Mouse (Mus musculus): ENCODE measurements around the gene Mrpl34. TPM values are rescaled to one million over a fixed set of nuclear protein-coding genes. Genes with fewer than 3 reads are reported as not detected.

Mrpl34 gene
- total and polyA plus RNA-seq, 3 experiments = 143 to 196 TPM; not detected in 1

DNA sequence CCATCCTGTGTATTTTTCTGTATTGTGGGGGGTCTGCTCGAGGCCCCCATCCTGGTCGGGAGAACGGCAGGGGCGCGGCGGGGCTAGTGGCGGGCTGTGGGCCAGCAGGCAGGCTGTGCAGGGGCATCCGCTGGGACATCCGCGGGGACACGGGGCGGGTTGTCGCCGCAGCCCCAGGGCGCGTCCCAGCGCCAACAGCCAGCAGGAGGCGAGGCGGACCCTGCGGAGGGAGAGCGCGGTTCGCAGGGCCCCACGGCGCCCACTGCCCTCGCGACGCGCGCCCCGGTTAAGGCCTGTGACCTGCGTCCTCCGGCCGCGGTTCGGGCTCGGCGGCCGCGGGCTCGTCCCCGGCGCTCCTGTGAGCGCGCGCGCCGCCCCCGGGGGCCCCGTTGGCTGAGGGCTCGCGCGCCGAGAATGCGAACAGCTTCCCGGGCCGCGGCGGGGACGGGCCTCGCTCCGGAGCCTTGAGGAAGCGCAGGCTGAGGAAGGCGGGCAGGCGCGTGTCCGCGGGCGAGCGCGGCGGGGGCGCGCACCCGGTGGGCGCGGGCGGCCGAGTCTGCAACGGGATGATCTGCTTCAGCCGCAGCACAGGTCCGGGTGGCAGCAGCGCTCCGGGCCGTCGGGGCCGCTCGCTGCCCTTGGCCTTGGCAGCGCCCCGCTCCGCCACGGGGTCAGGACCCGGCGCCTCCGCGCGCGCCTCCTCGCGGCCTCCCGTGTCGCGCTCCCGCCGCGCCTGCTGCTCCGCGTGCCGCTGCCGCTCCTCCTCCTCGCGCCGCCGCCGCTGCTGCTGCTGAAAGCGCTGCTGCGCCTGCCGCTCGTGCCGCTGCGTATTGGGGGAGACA, 11.6 kb downstream of the Mrpl34 start (continued):
- TF ChIP-seq CTCF (IDR thresholded peaks at IDR 0.05 in 2 of 3, conservative IDR thresholded peaks at IDR 0.05 in 1 of 3; ENCODE audit: control insufficient read depth in 1 of 3, insufficient read depth in 1 of 3, low read depth in 2 of 3, low read length in 3 of 3, poor library complexity in 1 of 3, severe bottlenecking in 1 of 3) (no peak), CHD1 (IDR thresholded peaks at IDR 0.05; ENCODE audit: low read depth, low read length) (no peak), MYC (IDR thresholded peaks at IDR 0.05; ENCODE audit: low read depth, low read length) (no peak), RCOR1 (IDR thresholded peaks at IDR 0.05; ENCODE audit: low read depth, low read length) (no peak)

DNA sequence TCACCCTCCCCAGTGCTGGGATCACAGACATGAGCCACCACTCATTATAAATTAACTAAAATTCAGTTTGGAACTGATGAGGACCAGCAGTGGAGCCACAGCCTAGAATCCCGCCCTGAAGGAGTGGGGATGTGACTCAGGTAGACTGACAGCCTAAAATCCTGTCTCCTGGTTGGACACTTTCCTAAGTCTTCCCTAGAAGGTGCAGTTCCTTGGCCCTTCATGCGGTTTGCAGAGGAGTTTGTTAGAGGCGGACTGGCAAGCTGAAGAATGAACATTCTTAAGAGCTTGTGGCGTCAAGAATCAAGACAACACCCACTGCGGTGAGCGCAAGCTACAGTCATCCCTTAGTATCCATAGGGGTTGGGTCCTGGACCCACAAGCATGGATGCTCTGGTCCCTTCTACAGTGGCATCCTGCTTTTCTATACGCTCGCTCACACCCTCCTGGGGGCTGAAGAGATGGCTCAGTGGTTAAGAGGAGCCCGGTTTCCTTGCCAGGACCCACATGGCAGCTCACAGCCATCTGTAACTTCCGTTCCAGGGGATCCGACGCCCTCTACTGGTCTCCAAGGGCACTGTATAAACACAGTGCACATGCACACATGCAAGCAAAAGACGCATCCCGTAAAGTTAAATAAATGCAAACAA, 12.6 kb downstream of the Mrpl34 start:
- Histone ChIP-seq H3K4me1 (ENCODE audit: control insufficient read depth in 1 of 2, insufficient read depth in 2 of 2, low read length in 2 of 2) (no peaks in the 10 kb centered on the region), H3K36me3 (ENCODE audit: control insufficient read depth in 1 of 2, insufficient read depth in 2 of 2, low read length in 2 of 2) (0 out of 4 replicates have a peak, but pooled peaks cover 0 to 2% of the 10 kb centered on the region in 2 experiments), H3K4me3 (ENCODE audit: control insufficient read depth in 1 of 2, insufficient read depth in 1 of 2, low read depth in 2 of 2, low read length in 2 of 2) (peak overlapping the region; percentile 57 to 59), H3K27me3 (ENCODE audit: control insufficient read depth in 1 of 2, insufficient read depth in 2 of 2, low read length in 2 of 2) (no peaks in the 10 kb centered on the region), H3K79me2 (ENCODE audit: control insufficient read depth, insufficient read depth, low read length, poor library complexity) (peaks cover 2% of the 10 kb centered on the region; the same call in 1 of the 2 replicates), H3K9ac (ENCODE audit: control insufficient read depth, low read depth, low read length, poor library complexity, severe bottlenecking) (peak overlapping the region; percentile 90), H3K27ac (ENCODE audit: control insufficient read depth, low read depth, low read length) (peak overlapping the region; percentile 46), H3K9me3 (replicated peaks; ENCODE audit: insufficient read depth, low read length) (no peaks in the 10 kb centered on the region)
- peak; percentile 90 for DNase-seq (ENCODE audit: low read depth, low spot score)
- TF ChIP-seq POLR2A (IDR thresholded peaks at IDR 0.05; ENCODE audit: control insufficient read depth in 1 of 2, insufficient read depth in 1 of 2, low read depth in 1 of 2, low read length in 2 of 2, poor library complexity in 1 of 2) (peak; percentile 35 to 59; a peak in 2 of 4 replicates), KAT2A (conservative IDR thresholded peaks at IDR 0.05; ENCODE audit: low read depth, low read length) (no peak), JUND (IDR thresholded peaks at IDR 0.05; ENCODE audit: low read depth, low read length) (no peak), HCFC1 (IDR thresholded peaks at IDR 0.05; ENCODE audit: low read depth, low read length) (peak; percentile 76), GABPA (IDR thresholded peaks at IDR 0.05; ENCODE audit: low read depth, low read length) (no peak), RAD21 (IDR thresholded peaks at IDR 0.05; ENCODE audit: low read depth, low read length) (peak; percentile 39), TBP (IDR thresholded peaks at IDR 0.05; ENCODE audit: low read depth, low read length) (peak; percentile 72), SIN3A (IDR thresholded peaks at IDR 0.05; ENCODE audit: low read length) (peak; percentile 96), MXI1 (IDR thresholded peaks at IDR 0.05; ENCODE audit: low read depth, low read length) (peak; percentile 98), ETS1 (IDR thresholded peaks at IDR 0.05; ENCODE audit: low read depth, low read length) (peak; percentile 45), MAZ (IDR thresholded peaks at IDR 0.05; ENCODE audit: low read depth, low read length) (no peak; the same call in 1 of the 2 replicates), MAX (IDR thresholded peaks at IDR 0.05; ENCODE audit: low read length) (peak; percentile 94), CTCF (IDR thresholded peaks at IDR 0.05 in 2 of 3, conservative IDR thresholded peaks at IDR 0.05 in 1 of 3; ENCODE audit: control insufficient read depth in 1 of 3, insufficient read depth in 1 of 3, low read depth in 2 of 3, low read length in 3 of 3, poor library complexity in 1 of 3, severe bottlenecking in 1 of 3) (peak; percentile 84 to 91 (median 91)), MAFK (IDR thresholded peaks at IDR 0.05; ENCODE audit: borderline replicate concordance, low read depth, low read length) (no peak), NELFE (IDR thresholded peaks at IDR 0.05; ENCODE audit: low read depth, low read length) (peak; percentile 44; the same call in 1 of the 2 replicates), MYC (IDR thresholded peaks at IDR 0.05; ENCODE audit: low read depth, low read length) (peak; percentile 97), ELF1 (IDR thresholded peaks at IDR 0.05; ENCODE audit: low read depth, low read length) (peak; percentile 64; the same call in 1 of the 2 replicates), CHD1 (IDR thresholded peaks at IDR 0.05; ENCODE audit: low read depth, low read length) (peak; percentile 46; the same call in 1 of the 2 replicates), SMC3 (IDR thresholded peaks at IDR 0.05; ENCODE audit: low read depth, low read length) (peak; percentile 51)
